Mouse (Mus musculus): ENCODE data around the gene Slc25a44.
"Not testable (repeated sequence)": the region's sequence is repeated elsewhere in the genome, so short reads cannot be mapped to it uniquely, and the experiment has no call there.

GRCm38 (mm10) chr3:88375750-88376626, 49.0 kb downstream of the Slc25a44 start:
- TF ChIP-seq TAL1, GATA1 (IDR thresholded peaks at IDR 0.05; ENCODE audit: low read length): not testable (repeated sequence)
